Mouse (Mus musculus) kidney, postnatal 0 days (tissue): ENCODE measurements around the gene Mbl2. TPM values are rescaled to one million over a fixed set of nuclear protein-coding genes. Genes with fewer than 3 reads are reported as not detected.

Experiments used
- ATAC-seq: fragments of 200-750 bp; cut with Nextera tagmentation; replicated peaks from 2 replicates; pipeline ENCODE4 v1.8.0; 2017; ENCODE audit warnings: low read depth, moderate number of reproducible peaks, moderate TSS enrichment, moderate library complexity; ENCODE audit not compliant: low FRiP score
- DNase-seq: peaks from one replicate; pipeline ENCODE4 v3.0.0-alpha.2; 2016; ENCODE audit warnings: low spot score
- H3K27ac ChIP-seq: fragments of 300-500 bp; sonication (generic); 2 replicates; pipeline ENCODE4 v1.5.1; 2014; ENCODE audit warnings: mild to moderate bottlenecking
- H3K27me3 ChIP-seq: fragments of 300-500 bp; sonication (generic); 2 replicates; pipeline ENCODE4 v1.6.1; 2014; ENCODE audit warnings: low read length, mixed read lengths; ENCODE audit not compliant: insufficient read depth
- H3K36me3 ChIP-seq: fragments of 300-500 bp; sonication (generic); 2 replicates; pipeline ENCODE4 v1.6.1; 2014; ENCODE audit warnings: low read length, mixed read lengths; ENCODE audit not compliant: insufficient read depth
- H3K4me1 ChIP-seq: fragments of 300-500 bp; sonication (generic); replicated peaks from 2 replicates; pipeline ENCODE4 v1.6.1; 2014; ENCODE audit warnings: antibody characterized with exemption, low read length, mixed read lengths; ENCODE audit not compliant: insufficient read depth
- H3K4me2 ChIP-seq: fragments of 300-500 bp; sonication (generic); 2 replicates; pipeline ENCODE4 v1.6.1; 2014; ENCODE audit warnings: mild to moderate bottlenecking, low read length, moderate library complexity, mixed read lengths
- H3K4me3 ChIP-seq: fragments of 300-500 bp; sonication (generic); replicated peaks from 2 replicates; pipeline ENCODE4 v1.5.1; 2014; ENCODE audit warnings: low read depth, low read length
- H3K9ac ChIP-seq: fragments of 300-500 bp; sonication (generic); 2 replicates; pipeline ENCODE4 v1.6.1; 2014; ENCODE audit warnings: low read depth, low read length
- H3K9me3 ChIP-seq: fragments of 300-500 bp; sonication (generic); replicated peaks from 2 replicates; pipeline ENCODE4 v1.6.1; 2016; ENCODE audit warnings: low read length, inconsistent platforms, mixed read lengths
- CTCF ChIP-seq: IDR thresholded peaks from 2 replicates; pipeline ENCODE4 v1.5.1; 2016; ENCODE audit warnings: antibody characterized with exemption, low read depth, mild to moderate bottlenecking, moderate library complexity
- WGBS: fragments of 180-500 bp; shearing (Covaris S2); extraction: QIAGEN DNeasy Blood & Tissue Kit; methylation state at CpG from one replicate; pipeline ENCODE4 v1.1.7; 2014; 5-methylcytosine and 5-hydroxymethylcytosine counted together
- microRNA-seq: library from miRNA; unstranded; fragments of <30 nt; microRNA quantifications from one replicate; pipeline ENCODE4, GENCODE M21; 2016
- polyA plus RNA-seq: library from polyadenylated mRNA; unstranded; fragments of >200 nt; fragmentation: Nextera tagmentation; extraction: Ambion mirVana; gene quantifications from 2 replicates; pipeline ENCODE4 v1.2.1, GENCODE M21; 2015

The Mbl2 gene
- polyA plus RNA-seq, 1 experiment from 2014 or later, result not detected

DNA sequence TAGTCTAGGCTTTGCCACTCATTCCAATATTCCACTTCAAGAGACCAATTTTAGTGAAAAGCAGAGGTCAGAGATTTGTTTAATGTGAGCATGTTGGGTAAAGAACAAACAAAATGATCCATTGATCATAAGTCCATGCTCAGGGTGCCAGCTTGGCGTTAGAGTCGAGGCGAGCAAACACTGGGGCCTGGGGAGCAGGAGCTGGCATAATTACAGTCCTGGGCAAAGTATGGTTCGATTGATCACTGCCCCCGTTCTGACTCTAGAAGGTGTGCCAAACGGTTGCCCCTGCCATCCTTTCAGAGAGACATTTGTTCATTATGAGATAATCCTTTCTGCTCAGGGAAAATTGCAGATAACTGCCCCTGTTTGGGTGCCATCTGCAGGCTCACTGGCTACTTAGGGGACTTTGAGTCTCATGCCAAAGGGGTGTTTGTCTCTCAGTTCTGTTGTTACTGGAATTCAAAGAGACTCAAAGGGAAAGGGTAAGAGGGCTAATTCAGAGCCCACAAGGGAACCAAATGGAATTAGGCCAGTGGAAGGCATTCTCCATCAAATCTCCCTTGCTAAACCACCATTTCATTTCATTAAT, 55.3 kb downstream of the Mbl2 start:
- H3K9ac ChIP-seq, result no peak overlapping the region
- no peak overlapping the region for H3K4me3 ChIP-seq
- H3K4me1 ChIP-seq, result no peaks in the 10 kb centered on the region
- H3K9me3 ChIP-seq, result no peaks in the 10 kb centered on the region
- no peak overlapping the region for H3K4me2 ChIP-seq
- no peaks in the 10 kb centered on the region for H3K36me3 ChIP-seq
- no peak for ATAC-seq
- no peak for DNase-seq
- no peak for TF ChIP-seq CTCF
- H3K27me3 ChIP-seq, result no peaks in the 10 kb centered on the region
- no peak overlapping the region for H3K27ac ChIP-seq
- WGBS, result 90% methylated on average over 6 of the region's 6 CpGs

Small RNAs within 50 kb of the gene (microRNA-seq; reads per million reads assigned to microRNA genes)
- gene Gm24108, result not detected

Other genes with a start within 250 kb of the Mbl2 start
- not detected in 2 replicates for gene Trpd52l3, start 229.2 kb upstream of the Mbl2 start, polyA plus RNA-seq
- gene Uhrf2, start 202.4 kb upstream of the Mbl2 start, polyA plus RNA-seq, result 47.6 TPM in 2 replicates
- 5.7 and 7.1 TPM in 2 replicates for gene Gldc, start 57.5 kb upstream of the Mbl2 start, polyA plus RNA-seq